Mouse (Mus musculus): ENCODE data around the gene Mindy1. TPM values are rescaled to one million over a fixed set of nuclear protein-coding genes. Genes with fewer than 3 reads are reported as not detected.
"Not testable (repeated sequence)": the region's sequence is repeated elsewhere in the genome, so short reads cannot be mapped to it uniquely, and the experiment has no call there.

Mindy1 gene
- polyA plus RNA-seq, 1 experiment from 2014 or later = 39.8 TPM

- Histone ChIP-seq H3K9ac (ENCODE audit: low read depth, low read length) (no peak overlapping the region), H3K4me3 (ENCODE audit: low read length) (no peak overlapping the region), H3K27me3 (replicated peaks; ENCODE audit: control insufficient read depth, insufficient read depth, low read length) (no peaks in the 10 kb centered on the region), H3K4me2 (ENCODE audit: low read depth, low read length) (no peak overlapping the region; the same call in 1 of the 2 replicates), H3K9me3 (ENCODE audit: control insufficient read depth, low read length) (no peaks in the 10 kb centered on the region), H3K4me1 (ENCODE audit: control insufficient read depth, insufficient read depth, low read length) (peaks cover 31% of the 10 kb centered on the region), H3K36me3 (ENCODE audit: control insufficient read depth, insufficient read depth, low read length) (peaks cover 23% of the 10 kb centered on the region; the same call in 1 of the 2 replicates), H3K27ac (ENCODE audit: low read length) (no peak overlapping the region)
- no peak for ATAC-seq
- 73% methylated on average over 12 of the region's 12 CpGs for WGBS
Measured at GRCm38 (mm10) chr3:95319701-95320625, 38.8 kb downstream of the Mindy1 start.

- peaks cover 33% of the 10 kb centered on the region; the same call in 1 of the 2 replicates for H3K36me3 ChIP-seq (ENCODE audit: control insufficient read depth, insufficient read depth, low read length)
- H3K27me3 ChIP-seq (replicated peaks; ENCODE audit: control insufficient read depth, insufficient read depth, low read length) = no peaks in the 10 kb centered on the region
- H3K27ac ChIP-seq (ENCODE audit: low read length) = no peak overlapping the region
- H3K4me3 ChIP-seq (ENCODE audit: low read length) = no peak overlapping the region
- no peak overlapping the region for H3K4me2 ChIP-seq (ENCODE audit: low read depth, low read length)
- no peak overlapping the region for H3K9ac ChIP-seq (ENCODE audit: low read depth, low read length)
- ATAC-seq = no peak
- peaks cover 10% of the 10 kb centered on the region for H3K4me1 ChIP-seq (ENCODE audit: control insufficient read depth, insufficient read depth, low read length)
- no peaks in the 10 kb centered on the region for H3K9me3 ChIP-seq (ENCODE audit: control insufficient read depth, low read length)
- 84% methylated on average over 3 of the region's 3 CpGs for WGBS
Measured at GRCm38 (mm10) chr3:95323429-95323828, 42.3 kb downstream of the Mindy1 start.

- no peaks in the 10 kb centered on the region; the same call in 1 of the 2 replicates for H3K4me1 ChIP-seq (ENCODE audit: control insufficient read depth, insufficient read depth, low read length)
- H3K27ac ChIP-seq (ENCODE audit: low read length) = no peak overlapping the region
- no peak for ATAC-seq
- no peak overlapping the region for H3K4me3 ChIP-seq (ENCODE audit: low read length)
- no peaks in the 10 kb centered on the region for H3K27me3 ChIP-seq (replicated peaks; ENCODE audit: control insufficient read depth, insufficient read depth, low read length)
- WGBS = 90% methylated on average over 6 of the region's 6 CpGs
- H3K9me3 ChIP-seq (ENCODE audit: control insufficient read depth, low read length) = no peaks in the 10 kb centered on the region
- H3K36me3 ChIP-seq (ENCODE audit: control insufficient read depth, insufficient read depth, low read length) = peaks cover 33% of the 10 kb centered on the region; the same call in 1 of the 2 replicates
- H3K4me2 ChIP-seq (ENCODE audit: low read depth, low read length) = no peak overlapping the region
- no peak overlapping the region for H3K9ac ChIP-seq (ENCODE audit: low read depth, low read length)
Measured at GRCm38 (mm10) chr3:95324454-95325144, 43.5 kb downstream of the Mindy1 start.

GRCm38 (mm10) chr3:95328803-95329404, 47.8 kb downstream of the Mindy1 start:
- ATAC-seq = peak; percentile 90

GRCm38 (mm10) chr3:95331528-95331927, 50.4 kb downstream of the Mindy1 start:
- no peak overlapping the region for H3K4me3 ChIP-seq (ENCODE audit: low read length)
- no peak overlapping the region for H3K27ac ChIP-seq (ENCODE audit: low read length)
- H3K36me3 ChIP-seq (ENCODE audit: control insufficient read depth, insufficient read depth, low read length) = peaks cover 17% of the 10 kb centered on the region
- no peaks in the 10 kb centered on the region for H3K27me3 ChIP-seq (replicated peaks; ENCODE audit: control insufficient read depth, insufficient read depth, low read length)
- no peak for ATAC-seq
- H3K9me3 ChIP-seq (ENCODE audit: control insufficient read depth, low read length) = no peaks in the 10 kb centered on the region
- H3K9ac ChIP-seq (ENCODE audit: low read depth, low read length) = no peak overlapping the region
- WGBS = 46% methylated on average over 1 of the region's 1 CpGs
- H3K4me2 ChIP-seq (ENCODE audit: low read depth, low read length) = no peak overlapping the region
- H3K4me1 ChIP-seq (ENCODE audit: control insufficient read depth, insufficient read depth, low read length) = no peaks in the 10 kb centered on the region; the same call in 1 of the 2 replicates

More at GRCm38 (mm10) chr3:95328803-95329404, 47.8 kb downstream of the Mindy1 start:
- 75% methylated on average over 1 of the region's 1 CpGs for WGBS
- Histone ChIP-seq H3K4me3 (ENCODE audit: low read length) (no peak overlapping the region), H3K9me3 (ENCODE audit: control insufficient read depth, low read length) (no peaks in the 10 kb centered on the region), H3K4me1 (ENCODE audit: control insufficient read depth, insufficient read depth, low read length) (no peaks in the 10 kb centered on the region; the same call in 1 of the 2 replicates), H3K9ac (ENCODE audit: low read depth, low read length) (no peak overlapping the region), H3K36me3 (ENCODE audit: control insufficient read depth, insufficient read depth, low read length) (peaks cover 14% of the 10 kb centered on the region; the same call in 1 of the 2 replicates), H3K27me3 (replicated peaks; ENCODE audit: control insufficient read depth, insufficient read depth, low read length) (no peaks in the 10 kb centered on the region), H3K4me2 (ENCODE audit: low read depth, low read length) (no peak overlapping the region), H3K27ac (ENCODE audit: low read length) (no peak overlapping the region)

- no peak overlapping the region for H3K27ac ChIP-seq (ENCODE audit: low read length)
- 97% methylated on average over 4 of the region's 4 CpGs for WGBS
- H3K4me2 ChIP-seq (ENCODE audit: low read depth, low read length) = no peak overlapping the region
Measured at GRCm38 (mm10) chr3:95337345-95337744, 56.2 kb downstream of the Mindy1 start.

GRCm38 (mm10) chr3:95338251-95338650, 57.1 kb downstream of the Mindy1 start:
- Histone ChIP-seq H3K9me3 (ENCODE audit: control insufficient read depth, low read length) (no peaks in the 10 kb centered on the region), H3K4me3 (ENCODE audit: low read length) (no peak overlapping the region), H3K27me3 (replicated peaks; ENCODE audit: control insufficient read depth, insufficient read depth, low read length) (no peaks in the 10 kb centered on the region), H3K4me1 (ENCODE audit: control insufficient read depth, insufficient read depth, low read length) (no peaks in the 10 kb centered on the region), H3K4me2 (ENCODE audit: low read depth, low read length) (no peak overlapping the region), H3K27ac (ENCODE audit: low read length) (no peak overlapping the region), H3K36me3 (ENCODE audit: control insufficient read depth, insufficient read depth, low read length) (peaks cover 37% of the 10 kb centered on the region), H3K9ac (ENCODE audit: low read depth, low read length) (no peak overlapping the region)
- 94% methylated on average over 4 of the region's 4 CpGs for WGBS
- no peak for ATAC-seq

More at GRCm38 (mm10) chr3:95337345-95337744, 56.2 kb downstream of the Mindy1 start:
- no peaks in the 10 kb centered on the region for H3K4me1 ChIP-seq (ENCODE audit: control insufficient read depth, insufficient read depth, low read length)
- no peaks in the 10 kb centered on the region for H3K9me3 ChIP-seq (ENCODE audit: control insufficient read depth, low read length)
- ATAC-seq = no peak
- H3K4me3 ChIP-seq (ENCODE audit: low read length) = no peak overlapping the region
- peaks cover 34% of the 10 kb centered on the region for H3K36me3 ChIP-seq (ENCODE audit: control insufficient read depth, insufficient read depth, low read length)
- H3K9ac ChIP-seq (ENCODE audit: low read depth, low read length) = no peak overlapping the region
- H3K27me3 ChIP-seq (replicated peaks; ENCODE audit: control insufficient read depth, insufficient read depth, low read length) = no peaks in the 10 kb centered on the region

- not testable (repeated sequence) for H3K27me3 ChIP-seq (replicated peaks; ENCODE audit: control insufficient read depth, insufficient read depth, low read length); H3K9me3 ChIP-seq (ENCODE audit: control insufficient read depth, low read length); H3K4me2 ChIP-seq (ENCODE audit: low read depth, low read length); ATAC-seq; H3K9ac ChIP-seq (ENCODE audit: low read depth, low read length); H3K27ac ChIP-seq (ENCODE audit: low read length); H3K4me3 ChIP-seq (ENCODE audit: low read length); H3K4me1 ChIP-seq (ENCODE audit: control insufficient read depth, insufficient read depth, low read length)
- peaks cover 27% of the 10 kb centered on the region for H3K36me3 ChIP-seq (ENCODE audit: control insufficient read depth, insufficient read depth, low read length)
- WGBS = 93% methylated on average over 9 of the region's 9 CpGs
Measured at GRCm38 (mm10) chr3:95343356-95344000, 62.3 kb downstream of the Mindy1 start.
